22 mouse cellular contexts compared by ENCODE assay signal in genomic region chr12:6590231-6590630, GRCm38 (mm10).
DNase-seq lines count a peak whose midpoint lies in the region; ATAC-seq and TF ChIP-seq lines count a peak whose summit lies in the region.
"Had no signal": no experiment of that assay in that cellular context is flagged by ENCODE, and none has a peak within 500 bp of the region (broad histone marks: within the 10 kb centered on the region; RNA-seq: fewer than 3 reads in every experiment).

No protein-coding gene starts in this region.

- no peak for ATAC-seq in midbrain, postnatal 0 days (ENCODE audit: low FRiP score)
- no peak for ATAC-seq in midbrain, embryonic 15.5 days (replicated peaks)
- ATAC-seq in lung, postnatal 0 days = no peak
- ATAC-seq in kidney, embryonic 16.5 days (ENCODE audit: low FRiP score, low TSS enrichment) = no peak
- ATAC-seq: forebrain, embryonic 16.5 days; inflammation-experienced regulatory T-cells, adult 6 months; Patski had no signal

- TF ChIP-seq EP300 in lung, postnatal 0 days (IDR thresholded peaks at IDR 0.05) = no peak

- no peak for TF ChIP-seq CTCF in midbrain, postnatal 0 days (IDR thresholded peaks at IDR 0.05)
- no peak for TF ChIP-seq CTCF in layer of hippocampus, adult 2 months (conservative IDR thresholded peaks at IDR 0.05)
- TF ChIP-seq CTCF in lung, postnatal 0 days (IDR thresholded peaks at IDR 0.05) = no peak

- H3K9me3 ChIP-seq in midbrain, postnatal 0 days (ENCODE audit: low read length) = no peaks in the 10 kb centered on the region
- H3K9me3 ChIP-seq in midbrain, embryonic 15.5 days = no peaks in the 10 kb centered on the region
- H3K9me3 ChIP-seq in lung, postnatal 0 days (ENCODE audit: low read length) = no peaks in the 10 kb centered on the region
- no peaks in the 10 kb centered on the region for H3K9me3 ChIP-seq in kidney, embryonic 16.5 days (ENCODE audit: low read length)
- H3K9me3 ChIP-seq: hindbrain, embryonic 12.5 days; limb, embryonic 13.5 days; lung, embryonic 15.5 days; midbrain, embryonic 12.5 days had no signal

- no peak overlapping the region for H3K4me3 ChIP-seq in midbrain, postnatal 0 days (ENCODE audit: low read depth, low read length)
- H3K4me3 ChIP-seq in midbrain, embryonic 15.5 days = no peak overlapping the region
- H3K4me3 ChIP-seq in layer of hippocampus, adult 2 months = no peak overlapping the region
- H3K4me3 ChIP-seq in lung, postnatal 0 days (ENCODE audit: low read depth, low read length) = no peak overlapping the region
- H3K4me3 ChIP-seq in kidney, embryonic 16.5 days (ENCODE audit: low read length) = no peak overlapping the region
- H3K4me3 ChIP-seq: hindbrain, embryonic 12.5 days; limb, embryonic 13.5 days; lung, embryonic 15.5 days; midbrain, embryonic 12.5 days; myocyte had no signal

- 54% methylated on average over 2 of the region's 2 CpGs for WGBS in midbrain, postnatal 0 days
- 69% methylated on average over 2 of the region's 2 CpGs for WGBS in midbrain, embryonic 15.5 days
- WGBS in lung, postnatal 0 days = 46% methylated on average over 2 of the region's 2 CpGs
- 75% methylated on average over 2 of the region's 2 CpGs for WGBS in kidney, embryonic 16.5 days

- no peaks in the 10 kb centered on the region for H3K27me3 ChIP-seq in midbrain, postnatal 0 days (ENCODE audit: insufficient read depth, low read length)
- H3K27me3 ChIP-seq in midbrain, embryonic 15.5 days (replicated peaks) = no peaks in the 10 kb centered on the region
- H3K27me3 ChIP-seq in lung, postnatal 0 days (replicated peaks; ENCODE audit: insufficient read depth, low read length) = no peaks in the 10 kb centered on the region
- H3K27me3 ChIP-seq in kidney, embryonic 16.5 days (ENCODE audit: insufficient read depth, low read length) = no peaks in the 10 kb centered on the region
- H3K27me3 ChIP-seq: hindbrain, embryonic 12.5 days; limb, embryonic 13.5 days; lung, embryonic 15.5 days; midbrain, embryonic 12.5 days; Patski had no signal

- peak; percentile 8 for DNase-seq in midbrain, postnatal 0 days (ENCODE audit: low spot score)
- peak; percentile 58 for DNase-seq in adrenal gland, postnatal 14 days
- peak; percentile 36 to 68 for DNase-seq in layer of hippocampus, adult 2 months (ENCODE audit: low spot score in 2 of 2)
- peak; percentile 29 for DNase-seq in telencephalon, adult 2 months (ENCODE audit: low read depth, low spot score)
- no peak for DNase-seq in lung, postnatal 0 days (ENCODE audit: low spot score)
- DNase-seq: cerebellum, adult 11 months; embryo, embryonic 11 days; gastrocnemius, postnatal 36 days; kidney, adult 8-10 months; kidney, postnatal 25 days; thymus, postnatal 36 days had no signal

- H3K9ac ChIP-seq in midbrain, postnatal 0 days (replicated peaks; ENCODE audit: low read length, poor library complexity, severe bottlenecking) = no peak overlapping the region
- no peak overlapping the region for H3K9ac ChIP-seq in midbrain, embryonic 15.5 days
- H3K9ac ChIP-seq in lung, postnatal 0 days (replicated peaks; ENCODE audit: low read depth) = no peak overlapping the region
- no peak overlapping the region for H3K9ac ChIP-seq in kidney, embryonic 16.5 days (replicated peaks; ENCODE audit: low read length)
- H3K9ac ChIP-seq: hindbrain, embryonic 12.5 days; limb, embryonic 13.5 days; liver, embryonic 14.5 days; lung, embryonic 15.5 days; midbrain, embryonic 12.5 days had no signal

- no peak overlapping the region for H3K27ac ChIP-seq in midbrain, postnatal 0 days (ENCODE audit: low read depth, low read length)
- H3K27ac ChIP-seq in midbrain, embryonic 15.5 days = no peak overlapping the region
- H3K27ac ChIP-seq in layer of hippocampus, adult 2 months = no peak overlapping the region
- no peak overlapping the region for H3K27ac ChIP-seq in lung, postnatal 0 days (ENCODE audit: low read length)
- no peak overlapping the region for H3K27ac ChIP-seq in kidney, embryonic 16.5 days (ENCODE audit: low read length)
- H3K27ac ChIP-seq: hindbrain, embryonic 12.5 days; limb, embryonic 13.5 days; liver, embryonic 14.5 days; lung, embryonic 15.5 days; midbrain, embryonic 12.5 days had no signal

- no peak overlapping the region for H3K4me2 ChIP-seq in midbrain, postnatal 0 days (ENCODE audit: low read depth, low read length, poor library complexity, severe bottlenecking)
- no peak overlapping the region for H3K4me2 ChIP-seq in midbrain, embryonic 15.5 days
- no peak overlapping the region for H3K4me2 ChIP-seq in lung, postnatal 0 days (replicated peaks; ENCODE audit: low read depth, low read length)
- H3K4me2 ChIP-seq in kidney, embryonic 16.5 days (replicated peaks; ENCODE audit: low read depth, low read length) = no peak overlapping the region
- H3K4me2 ChIP-seq: hindbrain, embryonic 12.5 days; limb, embryonic 13.5 days; lung, embryonic 15.5 days; midbrain, embryonic 12.5 days had no signal

- no peaks in the 10 kb centered on the region for H3K4me1 ChIP-seq in midbrain, postnatal 0 days (ENCODE audit: insufficient read depth, low read length)
- no peaks in the 10 kb centered on the region for H3K4me1 ChIP-seq in midbrain, embryonic 15.5 days
- no peaks in the 10 kb centered on the region for H3K4me1 ChIP-seq in lung, postnatal 0 days (ENCODE audit: insufficient read depth, low read depth, low read length)
- H3K4me1 ChIP-seq in kidney, embryonic 16.5 days (ENCODE audit: insufficient read depth, low read length) = no peaks in the 10 kb centered on the region
- H3K4me1 ChIP-seq: hindbrain, embryonic 12.5 days; limb, embryonic 13.5 days; lung, embryonic 15.5 days; midbrain, embryonic 12.5 days had no signal

- no peaks in the 10 kb centered on the region for H3K36me3 ChIP-seq in midbrain, postnatal 0 days (ENCODE audit: insufficient read depth, low read length)
- no peaks in the 10 kb centered on the region for H3K36me3 ChIP-seq in midbrain, embryonic 15.5 days (replicated peaks)
- no peaks in the 10 kb centered on the region for H3K36me3 ChIP-seq in lung, postnatal 0 days (ENCODE audit: insufficient read depth, low read length)
- H3K36me3 ChIP-seq in kidney, embryonic 16.5 days (ENCODE audit: insufficient read depth, low read length) = no peaks in the 10 kb centered on the region
- H3K36me3 ChIP-seq: hindbrain, embryonic 12.5 days; limb, embryonic 13.5 days; lung, embryonic 15.5 days; midbrain, embryonic 12.5 days had no signal
